Mouse (Mus musculus) forebrain, postnatal 0 days (tissue): ENCODE measurements at regions not wholly inside any gene's neighbourhood (a gene's known extent, or its start where the extent isn't known, plus 50 kb on each side); places are given as distances from the start of the nearest gene placed in this dataset.
"Not testable (repeated sequence)": the region's sequence is repeated elsewhere in the genome, so short reads cannot be mapped to it uniquely, and the experiment has no call there.

Experiments
- ATAC-seq: fragments of 200-750 bp; cut with Nextera tagmentation; 2 replicates; pipeline ENCODE4 v1.8.0; 2017; ENCODE audit warnings: mild to moderate bottlenecking, moderate library complexity
- DNase-seq: peaks from one replicate; pipeline ENCODE4 v3.0.0-alpha.2; 2015
- H3K27ac ChIP-seq: fragments of 300-500 bp; sonication (generic); 2 replicates; pipeline ENCODE4 v1.5.1; 2014; ENCODE audit warnings: low read depth, mild to moderate bottlenecking, antibody characterized with exemption, low read length, moderate library complexity, mixed read lengths
- H3K27me3 ChIP-seq: fragments of 300-500 bp; sonication (generic); 2 replicates; pipeline ENCODE4 v1.6.1; 2014; ENCODE audit warnings: mild to moderate bottlenecking, low read length, mixed read lengths; ENCODE audit not compliant: insufficient read depth
- H3K36me3 ChIP-seq: fragments of 300-500 bp; sonication (generic); 2 replicates; pipeline ENCODE4 v1.6.1; 2014; ENCODE audit warnings: mild to moderate bottlenecking, moderate library complexity; ENCODE audit not compliant: insufficient read depth
- H3K4me1 ChIP-seq: fragments of 300-500 bp; sonication (generic); 2 replicates; pipeline ENCODE4 v1.6.1; 2014; ENCODE audit warnings: antibody characterized with exemption; ENCODE audit not compliant: insufficient read depth
- H3K4me2 ChIP-seq: fragments of 300-500 bp; sonication (generic); 2 replicates; pipeline ENCODE4 v1.6.1; 2014; ENCODE audit warnings: low read depth, mild to moderate bottlenecking, moderate library complexity
- H3K4me3 ChIP-seq: fragments of 300-500 bp; sonication (generic); 2 replicates; pipeline ENCODE4 v1.5.1; 2014; ENCODE audit warnings: low read depth, low read length, mixed read lengths
- H3K9ac ChIP-seq: fragments of 300-500 bp; sonication (generic); 2 replicates; pipeline ENCODE4 v1.6.1; 2014; ENCODE audit warnings: mild to moderate bottlenecking
- H3K9me3 ChIP-seq: fragments of 300-500 bp; sonication (generic); 2 replicates; pipeline ENCODE4 v1.6.1; 2016; ENCODE audit warnings: low read length
- CTCF ChIP-seq: sonication (generic); IDR thresholded peaks from 2 replicates; pipeline ENCODE4 v1.5.1; 2016; ENCODE audit warnings: antibody characterized with exemption, control low read depth, low read depth
- WGBS: fragments of 180-500 bp; shearing (Covaris S2); extraction: QIAGEN DNeasy Blood & Tissue Kit; methylation state at CpG from one replicate; pipeline ENCODE4 v1.1.7; 2014; 5-methylcytosine and 5-hydroxymethylcytosine counted together

DNA sequence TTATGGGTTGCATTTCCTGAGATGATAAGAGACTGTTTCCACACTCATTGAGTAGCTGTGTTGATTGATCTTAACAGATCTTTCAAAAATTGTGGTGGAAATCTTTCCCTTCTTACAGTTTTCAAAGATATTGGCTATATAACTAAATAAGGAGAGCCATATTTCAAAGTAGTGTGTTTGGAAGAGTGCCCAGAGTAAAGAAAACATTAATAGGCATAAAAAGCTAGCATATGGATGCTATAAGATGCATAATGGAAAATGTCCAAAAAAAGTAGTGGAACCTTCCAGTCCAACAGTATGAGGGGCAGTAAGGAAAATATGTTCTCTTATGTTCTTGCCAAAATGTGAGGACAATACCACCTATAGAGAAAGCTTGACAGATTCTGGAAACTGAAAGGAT is 137.2 kb upstream of the Speer3 start:
- no peaks in the 10 kb centered on the region for H3K4me1 ChIP-seq
- DNase-seq: peak; percentile 17
- no peak overlapping the region for H3K27ac ChIP-seq
- H3K9ac ChIP-seq: no peak overlapping the region
- ATAC-seq: no peak
- no peak overlapping the region for H3K4me3 ChIP-seq
- no peak overlapping the region for H3K4me2 ChIP-seq
- H3K36me3 ChIP-seq: no peaks in the 10 kb centered on the region
- H3K27me3 ChIP-seq: no peaks in the 10 kb centered on the region
- no peaks in the 10 kb centered on the region for H3K9me3 ChIP-seq
- TF ChIP-seq CTCF: no peak

DNA sequence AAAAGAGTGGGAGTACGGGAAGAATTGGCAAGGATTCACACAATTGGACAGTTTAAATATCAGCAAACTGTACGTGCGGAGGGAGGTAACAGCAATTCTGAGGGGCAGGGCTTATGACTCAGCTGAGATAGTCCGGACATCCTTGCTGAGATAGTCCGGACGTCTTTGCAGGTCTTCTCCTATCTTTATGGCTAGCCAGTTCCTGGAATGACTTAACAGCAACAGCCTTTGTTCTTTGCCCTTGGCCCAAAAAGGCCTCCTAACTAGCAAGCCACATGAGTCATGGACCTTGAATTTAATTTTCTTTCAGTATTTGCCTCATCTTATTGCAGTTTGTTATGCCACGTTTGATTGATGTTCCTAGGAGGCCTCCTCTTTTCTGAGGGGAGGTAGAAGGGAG is 133.1 kb upstream of the Speer3 start:
- not testable (repeated sequence) for DNase-seq, H3K9me3 ChIP-seq, H3K9ac ChIP-seq, H3K4me3 ChIP-seq, ATAC-seq, H3K4me2 ChIP-seq, H3K36me3 ChIP-seq, H3K4me1 ChIP-seq, H3K27me3 ChIP-seq, H3K27ac ChIP-seq
- 92% methylated on average over 7 of the region's 7 CpGs for WGBS

DNA sequence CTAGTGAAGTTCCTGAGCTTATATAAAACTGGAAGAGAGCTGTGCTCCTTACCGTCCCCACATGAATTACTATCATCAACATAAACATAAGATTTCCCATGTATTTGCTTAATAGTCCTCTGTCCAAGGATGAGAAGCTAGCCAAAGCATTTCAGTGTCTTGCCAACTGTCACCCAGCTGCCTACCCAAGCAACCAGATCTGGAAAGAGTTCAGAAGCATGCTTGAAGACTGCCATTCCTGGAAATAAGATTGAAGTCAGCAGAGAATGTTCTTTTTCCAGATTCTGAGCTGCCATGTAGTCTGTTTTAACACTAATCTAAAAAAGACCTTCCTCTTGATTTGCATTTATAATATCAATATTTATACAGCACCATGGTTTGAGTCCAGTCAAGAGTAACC is 131.9 kb upstream of the Speer3 start:
- TF ChIP-seq CTCF: no peak
- no peak overlapping the region for H3K4me3 ChIP-seq
- no peak for DNase-seq
- WGBS: 64% methylated on average over 1 of the region's 1 CpGs
- no peak overlapping the region for H3K27ac ChIP-seq
- no peaks in the 10 kb centered on the region for H3K27me3 ChIP-seq
- no peak overlapping the region for H3K4me2 ChIP-seq
- H3K4me1 ChIP-seq: no peaks in the 10 kb centered on the region
- no peak overlapping the region for H3K9ac ChIP-seq
- no peaks in the 10 kb centered on the region for H3K36me3 ChIP-seq
- no peak for ATAC-seq
- H3K9me3 ChIP-seq: no peaks in the 10 kb centered on the region

DNA sequence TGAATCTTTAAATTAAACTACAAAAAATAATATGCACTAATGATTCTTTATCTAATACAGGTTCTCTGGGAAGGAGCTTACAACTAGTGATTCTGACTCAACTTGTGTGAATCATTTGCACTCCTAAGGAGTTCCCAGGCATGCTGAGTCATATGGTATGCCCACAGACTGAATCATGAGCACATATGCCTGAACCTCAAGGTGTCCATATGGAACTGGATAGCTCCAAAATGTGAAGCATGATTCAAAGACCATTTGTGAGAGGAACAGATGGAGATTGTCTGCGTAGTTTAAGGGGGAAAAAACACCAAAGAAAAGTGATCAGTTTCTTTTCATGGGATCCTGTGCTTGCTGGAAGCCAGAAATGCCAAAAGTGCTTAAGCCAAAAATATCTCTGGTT is 124.0 kb upstream of the Speer3 start:
- Histone ChIP-seq H3K4me2 (no peak overlapping the region), H3K27me3 (no peaks in the 10 kb centered on the region), H3K4me1 (no peaks in the 10 kb centered on the region), H3K36me3 (no peaks in the 10 kb centered on the region), H3K9ac (no peak overlapping the region), H3K9me3 (no peaks in the 10 kb centered on the region), H3K4me3 (no peak overlapping the region), H3K27ac (no peak overlapping the region)
- DNase-seq (peak; percentile 64), ATAC-seq (peak; percentile 90)
- TF ChIP-seq CTCF: no peak
- 55% methylated on average over 1 of the region's 1 CpGs for WGBS

DNA sequence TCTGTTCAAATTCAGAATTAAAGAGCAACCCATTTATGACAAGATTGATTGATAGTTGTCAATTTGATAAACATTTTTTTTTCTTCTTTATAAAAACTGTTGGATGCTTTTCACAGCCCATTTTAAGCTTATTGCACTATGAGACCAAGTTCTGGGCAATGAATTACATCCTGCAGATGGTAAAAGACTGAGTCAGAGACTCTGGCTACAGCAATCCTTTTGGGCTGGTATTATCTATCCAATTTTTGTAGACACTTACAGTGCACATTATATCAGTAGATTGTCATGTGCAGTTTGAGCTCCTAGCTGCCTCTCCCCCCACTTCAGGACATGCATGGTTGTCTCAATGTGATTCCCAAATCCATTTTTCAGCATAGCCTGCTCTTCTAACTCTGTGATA is 122.6 kb upstream of the Speer3 start:
- Histone ChIP-seq H3K4me3 (no peak overlapping the region), H3K4me2 (no peak overlapping the region), H3K27me3 (no peaks in the 10 kb centered on the region), H3K9me3 (no peaks in the 10 kb centered on the region), H3K4me1 (no peaks in the 10 kb centered on the region), H3K27ac (no peak overlapping the region), H3K36me3 (no peaks in the 10 kb centered on the region), H3K9ac (no peak overlapping the region)
- DNase-seq: no peak
- ATAC-seq: no peak
- TF ChIP-seq CTCF: no peak

DNA sequence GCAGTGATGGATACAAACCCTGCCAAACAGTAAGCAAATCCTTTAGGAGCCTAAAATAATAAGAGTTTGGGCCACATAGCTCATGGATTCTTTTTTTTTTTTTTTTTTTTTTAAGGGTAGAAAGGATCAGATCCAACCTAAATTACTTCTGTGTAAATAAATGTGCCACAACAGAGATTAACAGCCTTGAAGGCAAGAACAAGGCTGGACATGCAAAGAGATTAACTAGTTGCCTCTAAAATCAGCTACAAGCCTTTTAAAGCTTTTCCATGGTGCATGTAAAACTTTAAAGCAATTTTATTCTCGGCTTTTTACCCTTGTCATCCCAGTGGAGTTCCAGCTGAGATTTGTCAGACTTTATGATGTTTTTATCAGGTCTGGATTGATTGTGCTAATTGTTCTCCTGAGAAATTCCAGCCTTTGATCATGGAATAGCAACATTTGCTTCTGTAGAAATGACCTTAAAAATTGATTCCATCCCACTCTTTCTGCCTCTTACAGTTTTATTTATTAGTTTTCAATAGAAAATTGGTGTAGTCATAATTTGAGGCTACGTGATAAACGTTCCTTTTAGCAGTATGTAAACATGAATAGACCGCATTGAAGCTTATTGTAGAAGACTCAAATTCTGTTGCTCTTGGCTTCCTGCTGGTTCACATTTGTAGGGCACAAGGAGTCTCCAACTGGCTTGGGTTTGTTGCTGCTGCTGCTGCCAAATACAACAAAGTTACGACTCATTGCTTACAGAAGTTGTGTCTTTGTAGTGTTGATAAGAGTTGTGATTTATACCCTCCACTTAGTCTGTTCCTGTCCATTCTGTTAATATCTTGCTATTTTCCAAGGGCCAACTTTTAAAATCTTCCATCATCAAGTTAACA is 100.3 kb upstream of the Speer3 start:
- no peak for DNase-seq
- ATAC-seq: no peak

DNA sequence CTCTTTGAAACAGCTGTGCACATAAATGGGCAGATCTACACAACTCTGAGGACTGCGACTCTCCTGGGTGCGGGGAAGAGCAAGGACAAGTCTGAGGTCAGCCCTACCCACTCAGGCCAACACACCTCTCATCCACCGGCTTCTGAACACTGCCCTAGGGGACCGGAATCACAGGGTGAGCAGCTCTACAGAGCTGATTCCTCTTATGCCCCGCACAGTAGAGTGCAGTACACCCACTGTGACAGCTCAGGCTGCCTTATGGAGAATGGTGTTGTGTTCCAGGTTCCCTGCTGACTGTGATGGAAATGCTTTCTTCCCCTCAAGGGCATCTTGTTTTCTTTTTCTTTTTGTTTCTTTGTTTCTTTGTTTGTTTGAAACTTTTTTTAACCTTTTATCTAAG is 96.6 kb upstream of the Speer3 start:
- ATAC-seq: no peak
- WGBS: 46% methylated on average over 5 of the region's 5 CpGs
- no peaks in the 10 kb centered on the region for H3K27me3 ChIP-seq

More for the DNA sequence above, 100.3 kb upstream of the Speer3 start:
- no peaks in the 10 kb centered on the region for H3K4me1 ChIP-seq
- no peak overlapping the region for H3K4me3 ChIP-seq
- no peaks in the 10 kb centered on the region for H3K9me3 ChIP-seq
- no peaks in the 10 kb centered on the region for H3K27me3 ChIP-seq
- no peak for TF ChIP-seq CTCF
- 49% methylated on average over 5 of the region's 5 CpGs for WGBS
- no peak overlapping the region for H3K9ac ChIP-seq
- no peaks in the 10 kb centered on the region for H3K36me3 ChIP-seq
- H3K27ac ChIP-seq: no peak overlapping the region
- no peak overlapping the region for H3K4me2 ChIP-seq

More for the DNA sequence above, 96.6 kb upstream of the Speer3 start:
- TF ChIP-seq CTCF: no peak
- H3K4me3 ChIP-seq: no peak overlapping the region
- DNase-seq: no peak
- no peak overlapping the region for H3K27ac ChIP-seq
- H3K36me3 ChIP-seq: no peaks in the 10 kb centered on the region
- no peak overlapping the region for H3K4me2 ChIP-seq
- H3K9ac ChIP-seq: no peak overlapping the region
- H3K9me3 ChIP-seq: no peaks in the 10 kb centered on the region
- no peaks in the 10 kb centered on the region for H3K4me1 ChIP-seq
